Mouse (Mus musculus) testis, adult 2 months (tissue): ENCODE measurements around the gene Gm17078. TPM values are rescaled to one million over a fixed set of nuclear protein-coding genes. Genes with fewer than 3 reads are reported as not detected.
"Not testable (repeated sequence)": the region's sequence is repeated elsewhere in the genome, so short reads cannot be mapped to it uniquely, and the experiment has no call there.

Experiments
- H3K27ac ChIP-seq: fragments of 200-500 bp; 2 replicates; pipeline ENCODE4 v1.5.1; 2012; ENCODE audit warnings: low read depth, low read length; ENCODE audit not compliant: control insufficient read depth, insufficient read depth
- H3K27me3 ChIP-seq: fragments of 200-500 bp; 2 replicates; pipeline ENCODE4 v1.6.1; 2012; ENCODE audit warnings: mild to moderate bottlenecking, low read length, moderate library complexity; ENCODE audit not compliant: control insufficient read depth, insufficient read depth
- H3K36me3 ChIP-seq: fragments of 200-500 bp; 2 replicates; pipeline ENCODE4 v1.6.1; 2012; ENCODE audit warnings: mild to moderate bottlenecking, low read length; ENCODE audit not compliant: control insufficient read depth, insufficient read depth
- H3K4me1 ChIP-seq: fragments of 200-500 bp; 2 replicates; pipeline ENCODE4 v1.6.1; 2012; ENCODE audit warnings: low read length; ENCODE audit not compliant: control insufficient read depth, insufficient read depth
- H3K4me3 ChIP-seq: fragments of 200-500 bp; 2 replicates; pipeline ENCODE4 v1.5.1; 2012; ENCODE audit warnings: low read depth, mild to moderate bottlenecking, low read length, moderate library complexity, mixed read lengths; ENCODE audit not compliant: control insufficient read depth
- CTCF ChIP-seq: fragments of 200-500 bp; IDR thresholded peaks from 2 replicates; pipeline ENCODE4 v1.5.1; 2012; ENCODE audit warnings: low read depth, mild to moderate bottlenecking, inconsistent platforms, low read length, moderate library complexity; ENCODE audit not compliant: control insufficient read depth, insufficient read depth, insufficient replicate concordance
- POLR2A ChIP-seq: fragments of 200-500 bp; IDR thresholded peaks from 2 replicates; pipeline ENCODE4 v1.6.1; 2012; ENCODE audit warnings: low read depth, mild to moderate bottlenecking, inconsistent platforms, low read length, moderate library complexity; ENCODE audit not compliant: control insufficient read depth
- polyA plus RNA-seq: library from polyadenylated mRNA; depleted of rRNA; stranded (reverse); fragments of >200 nt; gene quantifications from 2 replicates; pipeline ENCODE4 v1.2.3, GENCODE M21; 2012; rRNA removed

Gene Gm17078
- 0.26 and 0.38 TPM in 2 replicates for polyA plus RNA-seq

DNA sequence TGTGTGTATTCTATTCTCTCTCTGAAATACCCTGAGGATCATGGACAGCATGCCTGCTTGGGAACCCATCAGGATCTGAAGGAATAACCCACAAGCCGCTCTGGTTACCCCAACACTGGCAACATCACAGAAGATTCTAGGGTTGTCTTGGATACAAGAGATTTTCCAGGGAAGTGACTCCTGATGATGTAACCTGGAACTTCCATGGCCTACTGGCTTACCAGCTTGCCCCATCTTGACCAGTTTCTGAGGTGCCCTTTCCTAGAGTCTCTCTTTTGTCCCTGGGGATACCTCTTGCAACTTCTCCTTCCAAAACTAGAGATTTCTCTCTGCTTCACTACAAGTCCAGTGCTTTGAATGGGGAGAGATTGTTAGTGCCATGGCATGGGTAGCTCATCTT lies at the start of gene Gm17078:
Gm17078 (minus strand) TSS at position 101 of the 400 bp plus-strand sequence.
- TF ChIP-seq CTCF = no peak
- no peak for TF ChIP-seq POLR2A
- H3K36me3 ChIP-seq = no peaks in the 10 kb centered on the region
- no peak within 1 kb of the TSS for H3K27ac ChIP-seq
- no peaks in the 10 kb centered on the region for H3K27me3 ChIP-seq
- H3K4me1 ChIP-seq = no peaks in the 10 kb centered on the region
- H3K4me3 ChIP-seq = peak within 1 kb of the TSS; percentile 65

DNA sequence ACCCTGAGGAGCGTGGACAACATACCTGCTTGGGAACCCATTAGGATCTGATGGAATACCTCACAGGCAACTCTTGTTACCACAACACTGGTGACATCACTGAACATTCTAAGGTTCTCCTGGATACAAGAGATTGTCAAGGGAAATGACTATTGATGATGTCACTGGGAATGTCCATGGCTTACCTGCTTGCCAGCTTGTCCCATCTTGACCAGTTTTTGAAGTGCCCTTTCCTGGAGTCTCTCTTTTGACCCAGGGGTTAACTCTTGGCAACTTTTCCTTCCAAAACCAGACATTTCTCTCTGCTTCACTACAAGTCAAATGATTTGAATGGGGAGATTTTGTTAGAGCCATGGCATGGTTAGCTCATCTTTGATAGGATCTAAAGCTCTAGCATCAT lies 24.5 kb upstream of the Gm17078 start, which contains the start of gene Gm4181:
Gm4181 (minus strand) TSS at position 101 of the 400 bp plus-strand sequence.
- H3K4me3 ChIP-seq = peak within 1 kb of the TSS; percentile 36; the same call in 1 of the 2 replicates
- not testable (repeated sequence) for H3K4me1 ChIP-seq, H3K36me3 ChIP-seq, H3K27ac ChIP-seq, H3K27me3 ChIP-seq

DNA sequence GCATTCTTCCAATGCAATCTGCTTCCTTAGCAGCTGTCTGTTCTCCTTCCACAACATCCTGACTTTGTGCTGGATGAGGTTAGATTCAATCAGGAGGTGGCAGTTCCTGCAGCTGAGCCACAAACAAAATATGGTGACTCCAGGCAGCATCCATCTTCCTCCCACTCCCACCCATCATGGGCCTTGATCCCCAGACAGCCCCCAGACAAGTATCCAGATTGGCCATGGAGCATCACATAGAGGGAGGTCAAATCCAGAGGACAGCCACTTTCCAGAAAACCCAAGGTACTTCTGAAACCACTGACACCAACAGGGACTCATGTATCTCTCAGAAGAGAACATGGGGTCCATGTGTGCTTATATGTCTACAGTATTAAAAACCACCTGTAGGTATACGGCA lies 21.3 kb upstream of the Gm17078 start:
- H3K4me3 ChIP-seq, H3K27ac ChIP-seq, H3K4me1 ChIP-seq, H3K27me3 ChIP-seq, H3K36me3 ChIP-seq: not testable (repeated sequence)

DNA sequence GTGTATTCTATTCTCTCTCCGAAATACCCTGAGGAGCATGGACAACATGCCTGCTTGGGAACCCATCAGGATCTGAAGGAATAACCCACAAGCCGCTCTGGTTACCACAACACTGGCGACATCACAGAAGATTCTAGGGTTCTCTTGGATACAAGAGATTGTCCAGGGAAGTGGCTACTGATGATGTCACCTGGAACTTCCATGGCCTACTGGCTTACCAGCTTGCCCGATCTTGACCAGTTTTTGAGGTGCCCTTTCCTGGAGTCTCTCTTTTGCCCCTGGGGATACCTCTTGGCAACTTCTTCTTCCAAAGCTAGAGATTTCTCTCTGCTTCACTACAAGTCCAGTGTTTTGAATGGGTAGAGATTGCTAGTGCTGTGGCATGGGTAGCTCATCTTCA lies 19.1 kb downstream of the Gm17078 start, which contains the start of gene Gm17174:
Gm17174 (minus strand) TSS at position 101 of the 400 bp plus-strand sequence.
- peak within 1 kb of the TSS; percentile 66 for H3K4me3 ChIP-seq
- H3K27ac ChIP-seq = not testable (repeated sequence)

DNA sequence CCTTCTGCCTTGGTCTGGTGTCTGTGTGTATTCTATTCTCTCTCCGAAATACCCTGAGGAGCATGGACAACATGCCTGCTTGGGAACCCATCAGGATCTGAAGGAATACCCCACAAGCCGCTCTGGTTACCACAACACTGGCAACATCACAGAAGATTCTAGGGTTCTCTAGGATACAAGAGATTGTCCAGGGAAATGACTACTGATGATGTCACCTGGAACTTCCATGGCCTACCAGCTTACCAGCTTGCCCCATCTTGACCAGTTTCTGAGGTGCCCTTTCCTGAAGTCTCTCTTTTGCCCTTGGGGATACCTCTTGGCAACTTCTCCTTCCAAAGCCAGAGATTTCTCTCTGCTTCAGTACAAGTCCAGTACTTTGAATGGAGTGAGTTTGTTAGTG lies 37.1 kb downstream of the Gm17078 start, which contains the start of gene Gm17175:
Gm17175 (minus strand) TSS at position 101 of the 400 bp plus-strand sequence.
- H3K36me3 ChIP-seq, H3K27me3 ChIP-seq, H3K4me1 ChIP-seq, H3K27ac ChIP-seq: not testable (repeated sequence)
- peak within 1 kb of the TSS; percentile 60; the same call in 1 of the 2 replicates for H3K4me3 ChIP-seq

More for the DNA sequence above, 19.1 kb downstream of the Gm17078 start, which contains the start of gene Gm17174:
- not testable (repeated sequence) for H3K27me3 ChIP-seq, H3K36me3 ChIP-seq, H3K4me1 ChIP-seq

Other genes starting within 250 kb of the Gm17078 start
- not detected in 2 replicates for gene Gm7247, start 249.6 kb downstream of the Gm17078 start, polyA plus RNA-seq
- 0.51 TPM in 2 replicates for gene Vmn2r88, start 200.5 kb downstream of the Gm17078 start, polyA plus RNA-seq
- not detected in 2 replicates for gene Vmn2r89, start 159.5 kb downstream of the Gm17078 start, polyA plus RNA-seq
- 2.7 and 2.9 TPM in 2 replicates for gene Gm5622, start 58.5 kb downstream of the Gm17078 start, polyA plus RNA-seq
- gene Gm17175, start 37.2 kb downstream of the Gm17078 start, polyA plus RNA-seq = 0.42 and 0.83 TPM in 2 replicates
- 1.7 and 2.3 TPM in 2 replicates for gene Gm17174, start 19.2 kb downstream of the Gm17078 start, polyA plus RNA-seq
- 7.9 and 12.8 TPM in 2 replicates for gene Gm4181, start 24.4 kb upstream of the Gm17078 start, polyA plus RNA-seq
- gene Gm17079, start 84.2 kb upstream of the Gm17078 start, polyA plus RNA-seq = 1.9 and 2.2 TPM in 2 replicates
- 7.2 and 11.5 TPM in 2 replicates for gene Gm5800, start 105.9 kb upstream of the Gm17078 start, polyA plus RNA-seq
- 0.16 TPM in 1 of 2 replicates, not detected in the other for gene Ang4, start 162.3 kb upstream of the Gm17078 start, polyA plus RNA-seq
- 1.1 and 1.3 TPM in 2 replicates for gene AY358078, start 188.7 kb upstream of the Gm17078 start, polyA plus RNA-seq
- 0.12 TPM in 1 of 2 replicates, not detected in the other for gene Ear6, start 242.4 kb upstream of the Gm17078 start, polyA plus RNA-seq